Mouse (Mus musculus) right cerebral cortex, postnatal 36 days (tissue): Measurements from ENCODE around the gene Rplp1.

Experiments
- DNase-seq, 2 experiments: peaks; one replicate each; pipeline ENCODE4 v3.0.0; 2022; ENCODE audit warnings: low spot score in 2 of 2, mixed read lengths in 1 of 2

Rplp1 gene

DNA sequence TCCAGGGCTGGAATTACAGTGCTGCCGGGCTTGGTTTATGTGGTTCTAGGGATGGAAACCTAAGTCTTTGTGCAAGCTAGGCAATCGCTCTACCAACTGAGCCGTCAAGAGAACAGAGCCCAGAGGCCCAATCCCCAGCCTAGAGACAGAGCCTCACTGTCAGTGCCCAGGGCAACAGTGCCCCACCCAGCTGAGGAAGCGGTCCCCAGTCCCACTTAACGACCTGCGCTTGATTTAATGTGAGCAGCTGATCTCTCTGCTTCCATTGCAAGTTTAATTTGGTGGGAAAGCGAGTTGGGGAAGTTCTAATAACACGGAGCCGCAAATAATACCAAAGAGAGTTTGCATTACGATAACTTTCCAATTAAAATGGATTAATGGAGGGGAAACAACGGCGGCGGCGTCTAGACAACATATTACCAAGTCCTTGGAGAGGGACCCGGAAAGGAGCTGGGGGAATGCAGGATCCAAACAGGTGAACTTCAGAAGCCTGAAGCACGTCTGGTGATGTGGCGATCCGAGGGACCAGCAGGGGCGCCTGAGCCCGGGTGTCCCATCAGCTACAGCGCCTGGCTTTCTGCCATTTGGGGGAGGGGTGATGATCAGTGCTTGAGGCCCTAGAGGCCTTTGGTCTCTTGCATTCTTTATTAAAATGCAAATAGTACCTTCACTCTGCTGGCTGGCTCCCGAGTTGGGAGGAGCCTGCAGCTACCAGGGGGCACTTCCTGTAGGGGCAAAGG is 36.8 kb downstream of the Rplp1 start:
- no peak for DNase-seq

DNA sequence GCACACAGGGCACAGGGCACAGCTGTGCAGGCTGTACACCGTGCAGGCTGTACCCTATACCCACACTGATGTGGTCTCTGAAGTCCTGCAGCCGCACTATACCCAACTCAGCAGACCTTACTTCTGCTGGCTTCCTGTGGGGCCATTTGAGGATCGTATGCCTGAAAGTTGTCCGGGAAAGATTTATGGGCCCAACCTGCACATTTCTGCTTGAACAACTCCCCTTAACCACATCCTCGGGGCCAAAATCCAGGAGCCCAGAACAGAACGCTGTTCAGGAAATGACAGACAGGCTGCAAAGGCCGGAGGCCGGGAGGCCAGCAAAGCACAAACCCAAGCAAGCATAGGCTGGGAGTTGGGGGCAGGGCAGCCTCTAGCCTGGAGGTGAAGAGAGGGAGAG is 41.0 kb downstream of the Rplp1 start:
- DNase-seq = no peak

DNA sequence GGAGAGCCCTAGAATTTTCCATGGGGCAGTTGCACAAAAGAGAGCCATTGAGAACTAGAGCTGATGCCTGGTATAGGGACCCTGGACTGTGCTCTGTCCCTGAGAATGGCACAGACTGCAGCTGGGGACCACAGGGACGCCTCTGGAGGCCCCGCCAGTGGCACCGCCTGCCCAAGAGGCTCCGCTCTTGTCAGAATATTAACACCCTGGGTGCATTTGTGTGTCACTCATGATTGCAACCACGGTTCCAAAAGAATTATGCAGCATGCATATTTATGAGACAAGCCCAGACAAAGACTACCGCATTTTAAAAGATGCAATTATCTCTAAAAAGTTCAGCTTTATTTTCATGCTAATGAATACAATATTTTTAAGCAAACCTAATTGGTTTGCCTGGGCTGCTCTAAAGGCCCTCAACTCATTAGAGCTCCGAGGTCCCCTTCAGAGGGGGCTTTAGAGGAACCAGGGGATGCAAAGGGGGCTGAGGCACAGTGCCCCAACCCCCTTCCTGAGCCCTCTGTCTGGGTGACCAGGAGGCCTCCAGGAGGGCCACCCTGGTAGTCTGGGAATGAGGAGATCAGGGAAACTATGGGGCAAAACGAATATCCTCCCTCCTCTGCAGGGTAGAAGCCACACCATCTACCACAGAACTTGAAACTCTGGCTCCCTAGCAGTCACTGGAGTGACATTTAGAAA is 41.9 kb downstream of the Rplp1 start:
- DNase-seq = no peak

DNA sequence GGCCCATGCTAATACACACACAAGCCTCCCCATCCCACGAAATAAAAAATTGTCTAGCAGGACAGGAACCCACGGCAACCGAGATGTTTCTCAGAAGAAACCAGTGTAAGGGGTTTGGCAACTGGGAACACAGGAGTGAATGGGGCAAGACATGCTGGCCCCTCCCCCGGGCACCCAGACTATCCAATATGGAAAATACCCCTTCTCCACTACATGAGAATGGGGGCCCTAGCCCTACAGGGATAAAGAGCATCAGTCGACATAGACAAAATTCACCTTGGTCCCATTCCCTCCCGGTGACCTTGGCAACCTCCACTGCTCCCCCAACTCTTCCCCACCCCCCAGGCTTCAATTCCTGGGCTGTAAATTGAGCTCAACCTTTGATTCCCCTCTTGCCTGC is 42.5 kb downstream of the Rplp1 start:
- DNase-seq = no peak

DNA sequence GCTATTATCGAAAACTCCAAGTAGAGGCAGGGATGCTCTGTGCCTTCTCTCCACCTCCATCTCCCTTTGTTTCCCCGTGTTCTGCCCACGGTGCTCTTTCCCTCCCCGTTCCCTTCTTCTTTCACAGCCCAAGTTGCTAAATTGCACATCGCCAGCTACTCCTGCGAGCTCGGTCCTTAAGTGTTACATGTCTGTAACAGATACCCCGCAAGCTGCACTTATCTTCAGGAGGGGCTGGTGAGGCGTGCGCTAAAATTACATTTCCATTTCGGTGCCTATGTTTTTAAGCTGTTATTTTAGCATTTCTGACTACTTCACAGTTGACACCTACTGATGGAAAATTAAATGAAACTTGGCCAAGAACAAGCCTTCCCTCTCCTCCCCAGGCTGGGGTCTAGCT is 46.7 kb downstream of the Rplp1 start:
- DNase-seq = peak; percentile 55 to 72
